Mouse (Mus musculus) hindbrain, embryonic 10.5 days (tissue): ENCODE results near the gene Lrch1. TPM values are rescaled to one million over a fixed set of nuclear protein-coding genes. Genes with fewer than 3 reads are reported as not detected.

Experiments
- DNase-seq: peaks from one replicate; pipeline ENCODE4 v3.0.0-alpha.2; 2017; ENCODE audit warnings: low spot score
- H3K27ac ChIP-seq: fragments of 300-500 bp; sonication (generic); 2 replicates; pipeline ENCODE4 v1.5.1; 2016; ENCODE audit warnings: mild to moderate bottlenecking, moderate library complexity
- H3K27me3 ChIP-seq: fragments of 300-500 bp; sonication (generic); 2 replicates; pipeline ENCODE4 v1.6.1; 2016; ENCODE audit warnings: mild to moderate bottlenecking; ENCODE audit not compliant: poor library complexity, insufficient read depth, severe bottlenecking
- H3K36me3 ChIP-seq: fragments of 300-500 bp; sonication (generic); 2 replicates; pipeline ENCODE4 v1.6.1; 2016; ENCODE audit warnings: mild to moderate bottlenecking, moderate library complexity
- H3K4me1 ChIP-seq: fragments of 300-500 bp; sonication (generic); replicated peaks from 2 replicates; pipeline ENCODE4 v1.6.1; 2016; ENCODE audit warnings: mild to moderate bottlenecking
- H3K4me3 ChIP-seq: fragments of 300-500 bp; sonication (generic); 2 replicates; pipeline ENCODE4 v1.5.1; 2016; ENCODE audit warnings: mild to moderate bottlenecking, moderate library complexity
- H3K9me3 ChIP-seq: fragments of 300-500 bp; sonication (generic); 2 replicates; pipeline ENCODE4 v1.6.1; 2016; ENCODE audit warnings: mild to moderate bottlenecking, moderate library complexity
- WGBS: fragments of 180-500 bp; shearing (Covaris S2); methylation state at CpG from one replicate; pipeline ENCODE4 v1.1.7; 2016; 5-methylcytosine and 5-hydroxymethylcytosine counted together
- polyA plus RNA-seq: library from polyadenylated mRNA; unstranded; fragments of >200 nt; fragmentation: Nextera tagmentation; extraction: Ambion mirVana; gene quantifications from 2 replicates; pipeline ENCODE4 v1.2.1, GENCODE M21; 2016

The Lrch1 gene
- polyA plus RNA-seq, 1 experiment from 2014 or later, result 8.2 TPM

GRCm38 (mm10) chr14:74723541-74723940 lies 224.1 kb downstream of the Lrch1 start:
- Histone ChIP-seq H3K4me1 (no peaks in the 10 kb centered on the region), H3K36me3 (no peaks in the 10 kb centered on the region), H3K27ac (no peak overlapping the region), H3K4me3 (no peak overlapping the region), H3K9me3 (no peaks in the 10 kb centered on the region), H3K27me3 (no peaks in the 10 kb centered on the region)
- no peak for DNase-seq
- WGBS, result 73% methylated on average over 3 of the region's 3 CpGs

DNA sequence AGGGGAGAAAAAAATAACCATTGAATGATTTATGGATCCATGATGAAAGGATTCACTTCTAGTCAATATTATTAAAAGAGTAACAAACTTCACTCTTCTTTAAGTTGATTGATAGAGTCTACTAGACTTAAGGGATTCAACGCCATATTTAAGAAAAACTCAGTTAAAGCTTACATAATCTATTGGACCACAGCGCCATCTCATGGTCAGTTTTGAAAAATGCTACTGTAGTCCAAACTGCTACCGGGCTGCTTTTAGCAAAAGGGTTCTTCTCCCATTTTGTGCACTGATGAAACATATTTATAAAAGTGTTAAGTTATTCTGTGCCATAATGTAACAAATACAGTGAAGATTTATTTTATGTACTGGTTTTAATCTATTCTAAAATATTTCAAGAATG lies 238.6 kb downstream of the Lrch1 start:
- DNase-seq, result no peak
- Histone ChIP-seq H3K27me3 (no peaks in the 10 kb centered on the region), H3K36me3 (no peaks in the 10 kb centered on the region), H3K9me3 (no peaks in the 10 kb centered on the region), H3K4me1 (no peaks in the 10 kb centered on the region), H3K4me3 (no peak overlapping the region), H3K27ac (no peak overlapping the region)
- 27% methylated on average over 3 of the region's 3 CpGs for WGBS

Other genes with a start within 250 kb of the Lrch1 start
- 329 and 360 TPM in 2 replicates for gene Esd, start 215.6 kb downstream of the Lrch1 start, polyA plus RNA-seq
- gene Rubcnl, start 68.2 kb upstream of the Lrch1 start, polyA plus RNA-seq, result 0.13 and 0.29 TPM in 2 replicates
- gene Lrrc63, start 183.0 kb upstream of the Lrch1 start, polyA plus RNA-seq, result 0.12 and 0.13 TPM in 2 replicates
- 25.3 and 26.6 TPM in 2 replicates for gene Lcp1, start 183.2 kb upstream of the Lrch1 start, polyA plus RNA-seq